Comparison of ENCODE assay signal across 20 mouse cellular contexts in genomic region chr1:61318042-61318441, GRCm38 (mm10).
DNase-seq lines count a peak whose midpoint lies in the region; ATAC-seq lines count a peak whose summit lies in the region.
"Had no signal": no experiment of that assay in that cellular context is flagged by ENCODE, and none has a peak within 500 bp of the region (broad histone marks: within the 10 kb centered on the region; RNA-seq: fewer than 3 reads in every experiment).

No protein-coding gene starts in this region.

- DNase-seq in heart, adult 11 months = peak; percentile 6
- DNase-seq in heart, postnatal 25 days (ENCODE audit: low spot score) = no peak
- DNase-seq in cerebellum, postnatal 4 days (ENCODE audit: low spot score in 2 of 2) = no peak
- DNase-seq: adrenal gland, adult 8-10 months; adrenal gland, postnatal 14 days; adrenal gland, postnatal 36 days; B cell, adult 2 months; cerebellum, adult 11-12 months; cerebellum, adult 2 months; cerebellum, adult 9-10 months; cerebellum, postnatal 10 days; cerebellum, postnatal 36 days; forebrain, postnatal 0 days had no signal

- peak; percentile 80 for ATAC-seq in erythroblast, adult 5-6 weeks (replicated peaks; ENCODE audit: low FRiP score, poor library complexity, severe bottlenecking)
- peak; percentile 52; the same call in 1 of the 2 replicates for ATAC-seq in megakaryocyte-erythroid progenitor cell, adult 5-6 weeks (replicated peaks; ENCODE audit: low FRiP score, low TSS enrichment, poor library complexity, severe bottlenecking)
- ATAC-seq: activated CD4-positive, CD25-positive, alpha-beta regulatory T cell, adult 4 months; CD4-positive, CD25-positive, alpha-beta regulatory T cell, adult 4 months; forebrain, embryonic 13.5 days; forebrain, embryonic 15.5 days; forebrain, postnatal 0 days; Patski had no signal

- intact Hi-C loops in heart, postnatal 25 days (cut with DNase I) = no loop called here
